Comparison of ENCODE assay signal across 25 mouse cellular contexts in genomic region chr5:32445287-32445921, GRCm38 (mm10). TPM values are rescaled to one million over a fixed set of nuclear protein-coding genes. Genes with fewer than 3 reads are reported as not detected.
DNase-seq lines count a peak whose midpoint lies in the region; ATAC-seq and TF ChIP-seq lines count a peak whose summit lies in the region.
"Had no signal": no experiment of that assay in that cellular context is flagged by ENCODE, and none has a peak within 500 bp of the region (broad histone marks: within the 10 kb centered on the region; RNA-seq: fewer than 3 reads in every experiment).

No protein-coding gene starts in this region.

- no peaks in the 10 kb centered on the region for H3K9me3 ChIP-seq in embryonic facial prominence, embryonic 14.5 days (ENCODE audit: control insufficient read depth, low read length)
- no peaks in the 10 kb centered on the region for H3K9me3 ChIP-seq in embryonic facial prominence, embryonic 10.5 days
- no peaks in the 10 kb centered on the region for H3K9me3 ChIP-seq in forebrain, embryonic 16.5 days (ENCODE audit: control insufficient read depth, low read length)
- H3K9me3 ChIP-seq: embryonic facial prominence, embryonic 15.5 days; megakaryocyte, embryonic 14.5 days; neural tube, embryonic 15.5 days had no signal

- H3K9ac ChIP-seq in embryonic facial prominence, embryonic 14.5 days (ENCODE audit: low read depth, low read length), result no peak overlapping the region
- no peak overlapping the region for H3K9ac ChIP-seq in forebrain, embryonic 16.5 days (replicated peaks; ENCODE audit: low read depth, low read length)
- H3K9ac ChIP-seq: embryonic facial prominence, embryonic 15.5 days; liver, postnatal 0 days; neural tube, embryonic 15.5 days had no signal

- H3K27me3 ChIP-seq in embryonic facial prominence, embryonic 14.5 days (replicated peaks; ENCODE audit: control insufficient read depth, insufficient read depth, low read length), result no peaks in the 10 kb centered on the region
- H3K27me3 ChIP-seq in embryonic facial prominence, embryonic 10.5 days (replicated peaks; ENCODE audit: low read depth, poor library complexity, severe bottlenecking), result no peaks in the 10 kb centered on the region
- no peaks in the 10 kb centered on the region for H3K27me3 ChIP-seq in forebrain, embryonic 16.5 days (replicated peaks; ENCODE audit: control insufficient read depth, insufficient read depth, low read length)
- H3K27me3 ChIP-seq: embryonic facial prominence, embryonic 15.5 days; neural tube, embryonic 15.5 days; Patski had no signal

- H3K4me2 ChIP-seq in embryonic facial prominence, embryonic 14.5 days (ENCODE audit: low read depth, low read length), result no peak overlapping the region
- no peak overlapping the region for H3K4me2 ChIP-seq in forebrain, embryonic 16.5 days (ENCODE audit: low read length)
- H3K4me2 ChIP-seq: embryonic facial prominence, embryonic 15.5 days; neural tube, embryonic 15.5 days had no signal

- peak; percentile 26 for DNase-seq in embryonic facial prominence, embryonic 14.5 days (ENCODE audit: low spot score)
- no peak for DNase-seq in embryonic facial prominence, embryonic 10.5 days (ENCODE audit: low spot score)
- DNase-seq in layer of hippocampus, adult 2 months (ENCODE audit: low spot score in 2 of 2), result no peak
- DNase-seq in layer of hippocampus, postnatal 25 days (ENCODE audit: extremely low spot score in 1 of 2, low spot score in 1 of 2), result no peak
- peak; percentile 12 for DNase-seq in thymus, postnatal 25 days
- DNase-seq in spleen, adult 12 weeks (ENCODE audit: low spot score), result no peak
- DNase-seq: adrenal gland, adult 8-10 months; cerebellum, adult 11 months; cerebellum, postnatal 10 days; heart, adult 2 months; kidney, adult 18-20 months; left cerebral cortex, postnatal 4 days; liver; liver, postnatal 0 days; lung, postnatal 10 days; right cerebral cortex, postnatal 4 days had no signal

- WGBS in embryonic facial prominence, embryonic 14.5 days, result 44% methylated on average over 11 of the region's 11 CpGs
- 55% methylated on average over 11 of the region's 11 CpGs for WGBS in embryonic facial prominence, embryonic 10.5 days
- WGBS in forebrain, embryonic 16.5 days, result 24% methylated on average over 11 of the region's 11 CpGs

- H3K4me1 ChIP-seq in embryonic facial prominence, embryonic 14.5 days (ENCODE audit: control insufficient read depth, insufficient read depth, low read length), result no peaks in the 10 kb centered on the region
- 0 out of 2 replicates have a peak, but pooled peaks cover 7% of the 10 kb centered on the region for H3K4me1 ChIP-seq in embryonic facial prominence, embryonic 10.5 days
- 0 out of 2 replicates have a peak, but pooled peaks cover 2% of the 10 kb centered on the region for H3K4me1 ChIP-seq in forebrain, embryonic 16.5 days (replicated peaks; ENCODE audit: control insufficient read depth, insufficient read depth, low read length)
- H3K4me1 ChIP-seq: embryonic facial prominence, embryonic 15.5 days; megakaryocyte, embryonic 14.5 days; neural tube, embryonic 15.5 days had no signal

- ATAC-seq in embryonic facial prominence, embryonic 14.5 days (ENCODE audit: low read depth), result no peak
- ATAC-seq in forebrain, embryonic 16.5 days, result peak; percentile 75
- ATAC-seq in megakaryocyte, adult 5-6 weeks (ENCODE audit: poor library complexity, severe bottlenecking), result no peak
- ATAC-seq: hindbrain, embryonic 16.5 days; liver, postnatal 0 days; midbrain, embryonic 16.5 days; Patski had no signal

- TF ChIP-seq CTCF in layer of hippocampus, adult 2 months (conservative IDR thresholded peaks at IDR 0.05), result no peak

- H3K36me3 ChIP-seq in embryonic facial prominence, embryonic 14.5 days (ENCODE audit: control insufficient read depth, insufficient read depth, low read length), result no peaks in the 10 kb centered on the region
- no peaks in the 10 kb centered on the region for H3K36me3 ChIP-seq in embryonic facial prominence, embryonic 10.5 days (replicated peaks)
- H3K36me3 ChIP-seq in forebrain, embryonic 16.5 days (ENCODE audit: control insufficient read depth, insufficient read depth), result no peaks in the 10 kb centered on the region
- H3K36me3 ChIP-seq: embryonic facial prominence, embryonic 15.5 days; neural tube, embryonic 15.5 days had no signal

- H3K4me3 ChIP-seq in embryonic facial prominence, embryonic 14.5 days (ENCODE audit: low read depth, low read length), result no peak overlapping the region
- no peak overlapping the region for H3K4me3 ChIP-seq in embryonic facial prominence, embryonic 10.5 days
- no peak overlapping the region for H3K4me3 ChIP-seq in layer of hippocampus, adult 2 months
- H3K4me3 ChIP-seq in forebrain, embryonic 16.5 days (replicated peaks; ENCODE audit: low read length), result no peak overlapping the region
- H3K4me3 ChIP-seq: embryonic facial prominence, embryonic 15.5 days; heart, adult 2 months; megakaryocyte, embryonic 14.5 days; neural tube, embryonic 15.5 days had no signal

- no peak overlapping the region for H3K27ac ChIP-seq in embryonic facial prominence, embryonic 14.5 days (replicated peaks; ENCODE audit: low read depth, low read length)
- no peak overlapping the region for H3K27ac ChIP-seq in embryonic facial prominence, embryonic 10.5 days (replicated peaks)
- H3K27ac ChIP-seq in layer of hippocampus, adult 2 months, result 0 out of 2 replicates have a peak overlapping the region, but pooled peaks have one; percentile 28
- H3K27ac ChIP-seq in forebrain, embryonic 16.5 days (ENCODE audit: low read length), result 0 out of 2 replicates have a peak overlapping the region, but pooled peaks have one; percentile 19
- H3K27ac ChIP-seq: embryonic facial prominence, embryonic 15.5 days; kidney, postnatal 0 days; neural tube, embryonic 15.5 days had no signal

RNA-seq across cellular contexts. Expression of gene Ppp1cb, which starts 13.2 kb away (rescaled TPM):
- polyA plus RNA-seq in embryonic facial prominence, embryonic 14.5 days (2014; fragmentation: Nextera tagmentation; extraction: Ambion mirVana), result 197 and 221 TPM in 2 replicates
- polyA plus RNA-seq in embryonic facial prominence, embryonic 10.5 days (2016; fragmentation: Nextera tagmentation; extraction: Ambion mirVana), result 217 and 227 TPM in 2 replicates
- total RNA-seq in layer of hippocampus, adult 2 months (2021), result 100 to 1,000 TPM; 418 to 439 TPM
- total RNA-seq in layer of hippocampus, postnatal 25 days (2021), result 100 to 1,000 TPM; 390 to 468 TPM
- 216 and 217 TPM in 2 replicates for polyA plus RNA-seq in forebrain, embryonic 16.5 days (2015; fragmentation: Nextera tagmentation; extraction: Ambion mirVana)
- total RNA-seq in megakaryocyte, adult 5-6 weeks (2015), result 167 and 177 TPM in 2 replicates
- 205 and 247 TPM in 2 replicates for total RNA-seq in megakaryocyte, adult 5-6 weeks (2017)

Comparison
In these comparisons a context has a peak if more than half of its experiments do, and no peak if none do; other contexts are left out.
1. DNase-seq: peak in embryonic facial prominence, embryonic 14.5 days (single experiment) and thymus, postnatal 25 days (single experiment); none in embryonic facial prominence, embryonic 10.5 days (single experiment), layer of hippocampus, adult 2 months (0 of 2), layer of hippocampus, postnatal 25 days (0 of 2) and spleen, adult 12 weeks (single experiment).
2. H3K27ac ChIP-seq: peak in layer of hippocampus, adult 2 months (single experiment) and forebrain, embryonic 16.5 days (single experiment); none in embryonic facial prominence, embryonic 14.5 days (single experiment) and embryonic facial prominence, embryonic 10.5 days (single experiment).